Mouse (Mus musculus) left cerebral cortex, adult 9 months (tissue): ENCODE measurements around the gene Fndc10.
A peak's percentile ranks its signal among the peaks of the same experiment; 100 is the strongest.
"Not testable (repeated sequence)": the region's sequence is repeated elsewhere in the genome, so short reads cannot be mapped to it uniquely, and the experiment has no call there.

ENCODE experiments used
- DNase-seq, 2 experiments: peaks; one replicate each; pipeline ENCODE4 v3.0.0; 2022; ENCODE audit warnings: low spot score in 2 of 2

Gene Fndc10

GRCm38 (mm10) chr4:155694111-155694481 is at the start of gene Fndc10:
Gene Fndc10 (plus strand): TSS chr4:155694342.
- DNase-seq: peak in 1 of 2 experiments; percentile 75

GRCm38 (mm10) chr4:155645308-155645707 is 48.8 kb upstream of the Fndc10 start, which contains the start of gene Gm10563:
Gene Gm10563 (minus strand): TSS chr4:155645408.
- not testable (repeated sequence) for DNase-seq

GRCm38 (mm10) chr4:155645721-155646120 is 48.4 kb upstream of the Fndc10 start:
- DNase-seq: no peak

GRCm38 (mm10) chr4:155649355-155649754 is 44.8 kb upstream of the Fndc10 start:
- DNase-seq: no peak

GRCm38 (mm10) chr4:155651553-155652269 is 42.4 kb upstream of the Fndc10 start:
- DNase-seq: no peak

GRCm38 (mm10) chr4:155652283-155653085 is 41.7 kb upstream of the Fndc10 start:
- DNase-seq: no peak

GRCm38 (mm10) chr4:155653086-155653450 is 41.1 kb upstream of the Fndc10 start, which contains the start of gene Mmp23:
Gene Mmp23 (minus strand): TSS chr4:155653384.
- DNase-seq: no peak

GRCm38 (mm10) chr4:155653451-155654182 is 40.5 kb upstream of the Fndc10 start:
- DNase-seq: no peak

- no peak for DNase-seq
Measured at GRCm38 (mm10) chr4:155654183-155654455, 40.0 kb upstream of the Fndc10 start.

GRCm38 (mm10) chr4:155654456-155655298 is 39.5 kb upstream of the Fndc10 start:
- DNase-seq: no peak

GRCm38 (mm10) chr4:155656214-155656751 is 37.9 kb upstream of the Fndc10 start:
- DNase-seq: no peak

GRCm38 (mm10) chr4:155658961-155659360 is 35.2 kb upstream of the Fndc10 start:
- no peak for DNase-seq

- no peak for DNase-seq
Measured at GRCm38 (mm10) chr4:155660641-155661040, 33.5 kb upstream of the Fndc10 start.

GRCm38 (mm10) chr4:155666903-155667302 is 27.2 kb upstream of the Fndc10 start:
- DNase-seq: no peak

- peak; percentile 95 to 98 for DNase-seq
Measured at GRCm38 (mm10) chr4:155668689-155669597, 25.2 kb upstream of the Fndc10 start, which contains the start of gene Mib2. Gene Mib2 (minus strand): TSS chr4:155669198.

- no peak for DNase-seq
Measured at GRCm38 (mm10) chr4:155669598-155670075, 24.5 kb upstream of the Fndc10 start.

- not testable (repeated sequence) for DNase-seq
Measured at GRCm38 (mm10) chr4:155670236-155670635, 23.9 kb upstream of the Fndc10 start.

- no peak for DNase-seq
Measured at GRCm38 (mm10) chr4:155672082-155672481, 22.1 kb upstream of the Fndc10 start.

- DNase-seq: no peak
Measured at GRCm38 (mm10) chr4:155675991-155676390, 18.2 kb upstream of the Fndc10 start.
